Mouse (Mus musculus): Measurements from ENCODE around the gene Esr1.

The Esr1 gene

GRCm38 (mm10) chr10:4993802-4994201 lies 382.4 kb downstream of the Esr1 start:
- DNase-seq (ENCODE audit: low spot score) = no peak

DNA sequence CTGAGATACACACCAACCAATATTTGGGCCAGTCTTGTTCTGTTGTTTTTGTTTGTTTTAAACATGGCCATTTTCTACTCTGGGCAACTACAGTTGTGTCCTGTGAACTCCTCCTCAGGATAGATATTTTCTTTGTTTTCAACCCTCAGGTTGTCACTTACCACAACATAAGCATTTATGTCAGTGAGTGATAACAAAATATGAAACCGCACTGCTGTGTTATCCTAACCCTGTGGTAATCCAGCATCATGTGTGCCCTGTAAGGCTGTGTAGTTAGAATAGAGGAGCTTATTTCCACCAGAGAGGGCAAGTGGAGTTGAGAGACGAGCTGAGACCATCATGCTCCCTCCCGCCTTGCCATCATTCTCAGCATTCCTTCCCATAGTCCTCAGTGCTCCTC lies 385.2 kb downstream of the Esr1 start:
- no peak for DNase-seq (ENCODE audit: low spot score)

DNA sequence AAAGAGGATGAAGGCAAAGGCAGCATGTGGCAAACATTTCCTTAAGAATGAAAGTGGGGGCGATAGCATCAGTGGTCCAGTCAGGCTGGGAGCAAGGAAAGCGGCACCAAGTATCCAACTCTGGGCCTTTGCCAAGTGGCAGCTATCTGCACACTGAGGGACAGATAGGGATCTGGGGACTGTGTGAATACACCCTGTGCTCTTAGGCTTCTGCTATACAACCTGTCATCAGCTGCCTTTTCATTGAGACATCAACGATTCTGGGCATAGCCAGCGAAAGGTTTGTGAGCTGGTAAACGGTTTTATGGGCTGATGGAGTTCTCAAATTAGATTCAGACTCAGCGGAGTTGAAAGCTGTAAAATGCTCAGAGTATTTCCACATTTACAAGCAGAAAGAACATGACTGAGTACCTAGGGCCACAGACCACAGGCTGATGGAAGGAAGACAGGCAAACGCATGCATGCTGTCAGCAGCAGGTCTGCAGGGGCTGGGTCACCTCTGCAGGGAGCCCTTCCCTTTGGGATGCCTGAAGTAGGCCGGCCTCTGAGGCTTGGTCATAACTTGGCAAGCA lies 397.5 kb downstream of the Esr1 start:
- DNase-seq (ENCODE audit: low spot score) = no peak

DNA sequence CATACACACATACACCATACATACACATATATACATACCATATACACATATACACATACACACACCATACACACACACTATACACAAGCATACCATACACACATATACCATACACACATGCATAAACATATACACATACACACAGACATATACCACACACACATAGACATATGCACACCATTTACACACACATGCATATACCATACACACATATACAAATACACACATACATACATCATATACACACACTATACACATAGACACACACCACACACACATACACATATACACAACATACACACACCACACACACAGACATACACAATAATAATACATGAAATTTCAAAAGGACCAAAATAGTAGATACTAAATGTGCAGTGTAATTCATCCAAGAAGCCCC lies 400.6 kb downstream of the Esr1 start:
- no peak for DNase-seq (ENCODE audit: low spot score)

DNA sequence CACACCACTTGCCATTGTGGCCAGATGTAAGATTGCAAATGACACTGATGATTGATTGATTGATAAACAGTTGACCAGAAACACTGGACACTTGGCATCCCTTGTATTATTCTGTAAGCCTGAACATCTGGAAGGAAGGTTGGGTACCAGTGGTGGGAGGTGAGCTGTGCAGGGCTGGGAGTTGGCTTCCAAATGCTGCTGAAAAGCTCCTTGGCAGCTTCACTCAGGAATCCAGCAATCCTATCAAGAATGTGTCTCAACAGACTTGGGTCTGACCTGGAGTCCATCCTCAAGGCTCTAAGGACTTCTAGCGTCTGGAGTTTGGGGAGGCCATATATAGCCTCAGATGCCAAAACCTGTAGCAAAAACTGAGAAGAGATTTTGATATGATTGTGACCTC lies 403.6 kb downstream of the Esr1 start:
- DNase-seq (ENCODE audit: low spot score) = no peak

GRCm38 (mm10) chr10:5017148-5017547 lies 405.8 kb downstream of the Esr1 start:
- no peak for DNase-seq (ENCODE audit: low spot score)

GRCm38 (mm10) chr10:5025906-5026305 lies 414.5 kb downstream of the Esr1 start:
- no peak for DNase-seq (ENCODE audit: low spot score)

GRCm38 (mm10) chr10:5027208-5027607 lies 415.8 kb downstream of the Esr1 start:
- DNase-seq (ENCODE audit: low spot score) = no peak

- no peak for DNase-seq (ENCODE audit: low spot score)
Measured at GRCm38 (mm10) chr10:5028301-5028700, 416.9 kb downstream of the Esr1 start.

GRCm38 (mm10) chr10:5029161-5029560 lies 417.8 kb downstream of the Esr1 start:
- DNase-seq (ENCODE audit: low spot score) = no peak

DNA sequence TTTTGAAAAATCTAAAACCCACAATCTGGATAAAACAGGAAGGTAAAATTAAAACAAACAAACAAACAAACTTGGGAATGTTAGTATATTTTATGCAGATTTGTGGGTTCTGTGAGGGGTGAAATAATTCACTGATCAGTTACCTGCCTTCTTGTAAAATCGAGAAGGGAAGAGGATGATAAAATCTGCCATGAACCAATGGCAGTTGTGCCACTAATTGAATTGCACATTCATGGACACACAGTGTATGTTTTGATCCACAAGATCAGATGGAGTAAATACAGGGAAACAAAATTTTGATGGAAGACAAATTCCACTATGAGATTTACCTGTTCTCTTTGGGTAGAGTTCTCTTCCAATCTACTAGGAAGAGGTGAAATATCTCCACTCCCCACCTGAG lies 418.5 kb downstream of the Esr1 start:
- no peak for DNase-seq (ENCODE audit: low spot score)

- no peak for DNase-seq (ENCODE audit: low spot score)
Measured at GRCm38 (mm10) chr10:5032192-5033048, 421.0 kb downstream of the Esr1 start.

DNA sequence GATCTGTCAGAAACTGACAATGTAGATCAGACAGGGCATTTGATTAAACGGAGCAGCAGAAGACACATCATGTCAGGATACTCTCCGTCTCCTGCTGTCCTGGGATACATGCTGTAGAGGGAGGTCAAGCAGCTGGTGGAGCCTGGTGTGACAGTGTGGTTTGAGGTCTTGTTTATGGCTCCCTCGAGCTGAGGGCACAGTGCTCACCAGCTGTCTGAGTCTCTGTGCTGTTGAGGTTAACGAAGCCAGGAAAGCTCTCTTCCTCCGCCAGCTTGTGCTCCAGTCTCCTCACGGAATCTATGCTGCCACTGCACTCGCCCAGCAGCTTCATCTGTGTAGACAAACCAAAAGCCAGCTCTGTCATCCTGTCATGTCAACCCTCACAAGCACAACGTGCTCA lies 429.9 kb downstream of the Esr1 start:
- no peak for DNase-seq (ENCODE audit: low spot score)

- DNase-seq (ENCODE audit: low spot score) = no peak
Measured at GRCm38 (mm10) chr10:5044481-5044880, 433.1 kb downstream of the Esr1 start.

- no peak for DNase-seq (ENCODE audit: low spot score)
Measured at GRCm38 (mm10) chr10:5045213-5045612, 433.8 kb downstream of the Esr1 start.

- no peak for DNase-seq (ENCODE audit: low spot score)
Measured at GRCm38 (mm10) chr10:5045671-5046070, 434.3 kb downstream of the Esr1 start.

Measured in left cerebral cortex, adult 11 months (tissue).